Mouse (Mus musculus): ENCODE measurements around the gene Vezt.

DNA sequence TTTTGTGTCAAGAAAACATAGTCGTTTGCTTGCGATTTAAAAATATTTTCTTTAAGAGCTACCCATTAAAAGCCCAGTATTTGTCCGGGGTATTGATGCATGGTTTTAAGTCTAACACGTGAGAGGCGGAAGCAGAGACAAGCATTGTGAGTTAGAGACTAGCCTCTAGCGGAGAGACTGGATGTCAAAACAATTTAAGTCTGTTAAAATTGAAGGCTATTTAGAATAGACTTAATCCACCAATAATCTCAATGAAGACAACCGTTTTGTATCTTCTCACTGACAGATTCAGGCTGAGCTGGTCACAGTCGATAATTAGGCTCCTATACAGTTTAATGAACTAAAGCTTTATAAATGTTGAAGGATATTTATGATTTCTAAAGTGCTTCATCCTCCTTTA lies 95.9 kb downstream of the Vezt start:
- TF ChIP-seq HCFC1 (IDR thresholded peaks at IDR 0.05; ENCODE audit: low read depth, low read length) (no peak), CTCF (conservative IDR thresholded peaks at IDR 0.05 in 1 of 2, IDR thresholded peaks at IDR 0.05 in 1 of 2; ENCODE audit: low read depth in 2 of 2, low read length in 2 of 2) (no peak), EP300 (IDR thresholded peaks at IDR 0.05; ENCODE audit: low read length) (no peak), POLR2A (IDR thresholded peaks at IDR 0.05; ENCODE audit: low read depth, low read length) (no peak), POLR2AphosphoS2 (IDR thresholded peaks at IDR 0.05; ENCODE audit: low read depth, low read length) (no peak), E2F4 (IDR thresholded peaks at IDR 0.05; ENCODE audit: insufficient replicate concordance, low read depth, low read length) (no peak), ZKSCAN1 (IDR thresholded peaks at IDR 0.05; ENCODE audit: borderline replicate concordance, low read depth, low read length) (no peak)

Measured in CH12.LX (cell line).